Mouse (Mus musculus): ENCODE results near the gene Adarb1. TPM values are rescaled to one million over a fixed set of nuclear protein-coding genes. Genes with fewer than 3 reads are reported as not detected.

The Adarb1 gene
- polyA plus RNA-seq, 1 experiment from 2014 or later = 10.7 TPM

Other genes starting within 250 kb of the Adarb1 start
- 62.3 and 69.6 TPM in 2 replicates for gene Pofut2, start 159.1 kb downstream of the Adarb1 start, polyA plus RNA-seq (2015; fragmentation: Nextera tagmentation; extraction: Ambion mirVana)
- gene Fam207a, start 97.5 kb upstream of the Adarb1 start, polyA plus RNA-seq (2015; fragmentation: Nextera tagmentation; extraction: Ambion mirVana) = 41.4 and 43.5 TPM in 2 replicates
- 1.0 TPM in 2 replicates for gene Itgb2, start 112.0 kb upstream of the Adarb1 start, polyA plus RNA-seq (2015; fragmentation: Nextera tagmentation; extraction: Ambion mirVana)
- 78.9 and 79.7 TPM in 2 replicates for gene Pttg1ip, start 163.4 kb upstream of the Adarb1 start, polyA plus RNA-seq (2015; fragmentation: Nextera tagmentation; extraction: Ambion mirVana)
- 248 and 252 TPM in 2 replicates for gene Sumo3, start 187.8 kb upstream of the Adarb1 start, polyA plus RNA-seq (2015; fragmentation: Nextera tagmentation; extraction: Ambion mirVana)
- gene Gm49325, start 187.9 kb upstream of the Adarb1 start, polyA plus RNA-seq (2015; fragmentation: Nextera tagmentation; extraction: Ambion mirVana) = 2.0 and 8.6 TPM in 2 replicates
- gene Ube2g2, start 204.0 kb upstream of the Adarb1 start, polyA plus RNA-seq (2015; fragmentation: Nextera tagmentation; extraction: Ambion mirVana) = 86.8 and 87.9 TPM in 2 replicates